In the genomic region with DNA sequence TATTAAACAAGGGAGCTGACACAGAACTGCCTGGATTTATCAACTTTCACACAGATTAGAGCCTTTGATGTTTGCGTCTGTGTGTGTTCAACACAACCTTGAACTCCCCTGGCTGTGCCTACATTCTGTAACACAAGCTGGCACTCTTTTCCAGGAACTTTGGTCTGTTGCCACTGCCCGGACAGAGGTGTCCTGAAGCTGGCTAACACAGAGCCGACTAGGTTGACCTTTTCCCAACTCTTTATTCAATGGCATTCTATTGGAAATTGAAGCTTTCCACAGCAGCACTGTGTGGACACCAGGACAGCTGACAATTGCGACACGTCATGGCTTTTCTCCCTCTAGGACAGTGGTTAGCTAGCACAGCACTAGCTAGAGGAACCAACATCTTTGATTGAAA, we compare ENCODE assay signal across 19 mouse cellular contexts. TPM values are rescaled to one million over a fixed set of nuclear protein-coding genes. Genes with fewer than 3 reads are reported as not detected.
DNase-seq lines count a peak whose midpoint lies in the region; ATAC-seq and TF ChIP-seq lines count a peak whose summit lies in the region.
"Had no signal": no experiment of that assay in that cellular context is flagged by ENCODE, and none has a peak within 500 bp of the region (broad histone marks: within the 10 kb centered on the region; RNA-seq: fewer than 3 reads in every experiment).

No protein-coding gene starts in this region.

- H3K27me3 ChIP-seq in intestine, embryonic 16.5 days (replicated peaks; ENCODE audit: control insufficient read depth, insufficient read depth, low read length), result no peaks in the 10 kb centered on the region
- H3K27me3 ChIP-seq in stomach, postnatal 0 days (ENCODE audit: control insufficient read depth, insufficient read depth, low read length), result no peaks in the 10 kb centered on the region
- H3K27me3 ChIP-seq: CH12.LX; limb, embryonic 13.5 days had no signal

- ATAC-seq in intestine, embryonic 16.5 days, result peak; percentile 22; the same call in 1 of the 2 replicates
- peak; percentile 61; the same call in 1 of the 2 replicates for ATAC-seq in stomach, postnatal 0 days (ENCODE audit: low FRiP score, low TSS enrichment)
- no peak for ATAC-seq in monocyte, adult 5-6 weeks (replicated peaks; ENCODE audit: insufficient number of reproducible peaks, low FRiP score, low TSS enrichment, poor library complexity, severe bottlenecking)
- ATAC-seq: forebrain, embryonic 14.5 days; lung, postnatal 0 days; midbrain, embryonic 16.5 days had no signal

- no peak for TF ChIP-seq EP300 in stomach, postnatal 0 days (optimal IDR thresholded peaks at IDR 0.05)

- no peaks in the 10 kb centered on the region for H3K4me1 ChIP-seq in intestine, embryonic 16.5 days (ENCODE audit: control insufficient read depth, insufficient read depth, low read length)
- no peaks in the 10 kb centered on the region for H3K4me1 ChIP-seq in stomach, postnatal 0 days (replicated peaks; ENCODE audit: control insufficient read depth, insufficient read depth)
- H3K4me1 ChIP-seq: hindbrain, embryonic 10.5 days; limb, embryonic 13.5 days; megakaryocyte, embryonic 14.5 days had no signal

- H3K9me3 ChIP-seq in intestine, embryonic 16.5 days (ENCODE audit: control insufficient read depth, low read length), result no peaks in the 10 kb centered on the region
- no peaks in the 10 kb centered on the region for H3K9me3 ChIP-seq in stomach, postnatal 0 days (ENCODE audit: control insufficient read depth, low read length)
- H3K9me3 ChIP-seq: hindbrain, embryonic 10.5 days; limb, embryonic 13.5 days; megakaryocyte, embryonic 14.5 days had no signal

- WGBS in intestine, embryonic 16.5 days, result 62% methylated on average over 5 of the region's 5 CpGs
- WGBS in stomach, postnatal 0 days, result 65% methylated on average over 5 of the region's 5 CpGs

- H3K4me3 ChIP-seq in intestine, embryonic 16.5 days (ENCODE audit: low read length), result no peak overlapping the region
- no peak overlapping the region for H3K4me3 ChIP-seq in stomach, postnatal 0 days (ENCODE audit: low read depth, low read length)
- H3K4me3 ChIP-seq: hindbrain, embryonic 10.5 days; limb, embryonic 13.5 days; megakaryocyte, embryonic 14.5 days had no signal

- no peak overlapping the region for H3K27ac ChIP-seq in intestine, embryonic 16.5 days (ENCODE audit: low read length)
- no peak overlapping the region for H3K27ac ChIP-seq in stomach, postnatal 0 days (replicated peaks)
- H3K27ac ChIP-seq: hindbrain, embryonic 10.5 days; limb, embryonic 13.5 days had no signal

- TF ChIP-seq CTCF in stomach, postnatal 0 days (IDR thresholded peaks at IDR 0.05; ENCODE audit: low read depth), result no peak

- no peak overlapping the region for H3K4me2 ChIP-seq in intestine, embryonic 16.5 days (ENCODE audit: low read depth, low read length)
- H3K4me2 ChIP-seq in stomach, postnatal 0 days (replicated peaks; ENCODE audit: low read depth), result no peak overlapping the region
- H3K4me2 ChIP-seq: limb, embryonic 13.5 days had no signal

- peak; percentile 84 for DNase-seq in heart, adult 11 months
- DNase-seq in heart, postnatal 4 days, result no peak
- DNase-seq in ovary, postnatal 36 days (ENCODE audit: low spot score), result peak; percentile 8
- DNase-seq in ovary, postnatal 10 days (ENCODE audit: low spot score), result no peak
- no peak for DNase-seq in stomach, postnatal 0 days (ENCODE audit: low spot score)
- no peak for DNase-seq in B cell, adult 2 months
- DNase-seq: cerebellum, postnatal 14 days; kidney, postnatal 10 days; layer of hippocampus, adult 9-11 months; thymus, postnatal 4 days had no signal

- H3K36me3 ChIP-seq in intestine, embryonic 16.5 days (ENCODE audit: control insufficient read depth, insufficient read depth, low read length), result no peaks in the 10 kb centered on the region
- H3K36me3 ChIP-seq in stomach, postnatal 0 days (ENCODE audit: control insufficient read depth, insufficient read depth, low read length), result no peaks in the 10 kb centered on the region
- H3K36me3 ChIP-seq: hindbrain, embryonic 10.5 days; limb, embryonic 13.5 days had no signal

- H3K9ac ChIP-seq in intestine, embryonic 16.5 days (ENCODE audit: low read depth, low read length), result no peak overlapping the region
- no peak overlapping the region for H3K9ac ChIP-seq in stomach, postnatal 0 days (ENCODE audit: low read length)
- H3K9ac ChIP-seq: limb, embryonic 13.5 days had no signal

RNA-seq across cellular contexts. Expression of a gene that starts 15.2 kb away (rescaled TPM):
- total RNA-seq in heart, postnatal 4 days (2021), result not detected
- polyA plus RNA-seq in intestine, embryonic 16.5 days (2015; fragmentation: Nextera tagmentation; extraction: Ambion mirVana), result 24.1 and 31.4 TPM in 2 replicates
- polyA plus RNA-seq in stomach, postnatal 0 days (2015; fragmentation: Nextera tagmentation; extraction: Ambion mirVana), result 0.12 and 0.15 TPM in 2 replicates
- total RNA-seq in monocyte, adult 5-6 weeks (2017), result 0.76 to 2.6 TPM (median 1.6 TPM) in 3 replicates
- polyA plus RNA-seq: forebrain, embryonic 14.5 days; hindbrain, embryonic 10.5 days had no signal

RNA-seq across cellular contexts. Expression of a gene that starts 44.4 kb away (rescaled TPM):
- total RNA-seq in heart, postnatal 4 days (2021), result 10 to 100 TPM; 35.7 to 36.0 TPM
- 18.6 and 21.7 TPM in 2 replicates for polyA plus RNA-seq in intestine, embryonic 16.5 days (2015; fragmentation: Nextera tagmentation; extraction: Ambion mirVana)
- 5.3 and 5.6 TPM in 2 replicates for polyA plus RNA-seq in stomach, postnatal 0 days (2015; fragmentation: Nextera tagmentation; extraction: Ambion mirVana)
- total RNA-seq in monocyte, adult 5-6 weeks (2017), result 5.5 to 10.8 TPM (median 9.4 TPM) in 3 replicates

RNA-seq across cellular contexts. Expression of a gene that starts 44.4 kb away (rescaled TPM):
- total RNA-seq in heart, postnatal 4 days (2021), result 1 to 10 TPM; 8.2 to 8.3 TPM
- 23.5 and 25.6 TPM in 2 replicates for polyA plus RNA-seq in intestine, embryonic 16.5 days (2015; fragmentation: Nextera tagmentation; extraction: Ambion mirVana)
- 19.4 and 22.5 TPM in 2 replicates for polyA plus RNA-seq in stomach, postnatal 0 days (2015; fragmentation: Nextera tagmentation; extraction: Ambion mirVana)
- total RNA-seq in monocyte, adult 5-6 weeks (2017), result 17.4 to 33.6 TPM (median 27.9 TPM) in 3 replicates

Comparison
In these comparisons a context has a peak if more than half of its experiments do, and no peak if none do; other contexts are left out.
1. DNase-seq: peak in heart, adult 11 months (single experiment) and ovary, postnatal 36 days (single experiment); none in heart, postnatal 4 days (single experiment), ovary, postnatal 10 days (single experiment), stomach, postnatal 0 days (single experiment) and B cell, adult 2 months (0 of 2).